Mouse (Mus musculus) midbrain, embryonic 12.5 days (tissue): ENCODE measurements around the gene Gm42791. TPM values are rescaled to one million over a fixed set of nuclear protein-coding genes. Genes with fewer than 3 reads are reported as not detected.
A peak's percentile ranks its signal among the peaks of the same experiment; 100 is the strongest.

Experiments used
- ATAC-seq: fragments of 200-750 bp; cut with Nextera tagmentation; 2 replicates; pipeline ENCODE4 v1.8.0; 2017; ENCODE audit warnings: low read depth, moderate TSS enrichment, moderate library complexity; ENCODE audit not compliant: low FRiP score
- H3K27ac ChIP-seq: fragments of 300-500 bp; sonication (generic); replicated peaks from 2 replicates; pipeline ENCODE4 v1.5.1; 2016; ENCODE audit warnings: mild to moderate bottlenecking
- H3K27me3 ChIP-seq: fragments of 300-500 bp; sonication (generic); 2 replicates; pipeline ENCODE4 v1.6.1; 2016; ENCODE audit warnings: mild to moderate bottlenecking
- H3K36me3 ChIP-seq: fragments of 300-500 bp; sonication (generic); 2 replicates; pipeline ENCODE4 v1.6.1; 2016
- H3K4me1 ChIP-seq: fragments of 300-500 bp; sonication (generic); 2 replicates; pipeline ENCODE4 v1.6.1; 2016
- H3K4me2 ChIP-seq: fragments of 300-500 bp; sonication (generic); replicated peaks from 2 replicates; pipeline ENCODE4 v1.6.1; 2016; ENCODE audit warnings: mild to moderate bottlenecking, moderate library complexity
- H3K4me3 ChIP-seq: fragments of 300-500 bp; sonication (generic); 2 replicates; pipeline ENCODE4 v1.5.1; 2016; ENCODE audit warnings: mild to moderate bottlenecking
- H3K9ac ChIP-seq: fragments of 300-500 bp; sonication (generic); replicated peaks from 2 replicates; pipeline ENCODE4 v1.6.1; 2016; ENCODE audit warnings: mild to moderate bottlenecking, moderate library complexity
- H3K9me3 ChIP-seq: fragments of 300-500 bp; sonication (generic); 2 replicates; pipeline ENCODE4 v1.6.1; 2016; ENCODE audit warnings: mild to moderate bottlenecking
- WGBS: fragments of 180-500 bp; shearing (Covaris S2); methylation state at CpG from one replicate; pipeline ENCODE4 v1.1.7; 2016; 5-methylcytosine and 5-hydroxymethylcytosine counted together
- polyA plus RNA-seq: library from polyadenylated mRNA; unstranded; fragments of >200 nt; fragmentation: Nextera tagmentation; extraction: Ambion mirVana; gene quantifications from 2 replicates; pipeline ENCODE4 v1.2.1, GENCODE M21; 2016

The Gm42791 gene
- polyA plus RNA-seq, 1 experiment from 2014 or later, result 2.0 TPM

- H3K9ac ChIP-seq, result 0 out of 2 replicates have a peak overlapping the region, but pooled peaks have one; percentile 20
- H3K27ac ChIP-seq, result no peak overlapping the region
- H3K4me2 ChIP-seq, result peak overlapping the region; percentile 46
- ATAC-seq, result peak; percentile 86
- H3K4me1 ChIP-seq, result peaks cover 21% of the 10 kb centered on the region; the same call in 1 of the 2 replicates
- peaks cover 11% of the 10 kb centered on the region for H3K27me3 ChIP-seq
- no peaks in the 10 kb centered on the region for H3K9me3 ChIP-seq
- peak overlapping the region; percentile 26 for H3K4me3 ChIP-seq
- no peaks in the 10 kb centered on the region for H3K36me3 ChIP-seq
- 16% methylated on average over 26 of the region's 26 CpGs for WGBS
Observed at GRCm38 (mm10) chr5:149006362-149007294, 11.7 kb upstream of the Gm42791 start.

- Histone ChIP-seq H3K9me3 (no peaks in the 10 kb centered on the region), H3K9ac (no peak overlapping the region), H3K4me2 (no peak overlapping the region), H3K27ac (no peak overlapping the region), H3K36me3 (no peaks in the 10 kb centered on the region), H3K27me3 (peaks cover 11% of the 10 kb centered on the region), H3K4me3 (no peak overlapping the region), H3K4me1 (peaks cover 21% of the 10 kb centered on the region; the same call in 1 of the 2 replicates)
- 76% methylated on average over 9 of the region's 9 CpGs for WGBS
- ATAC-seq, result no peak
Observed at GRCm38 (mm10) chr5:149005701-149006361, 10.9 kb upstream of the Gm42791 start.

- Histone ChIP-seq H3K36me3 (no peaks in the 10 kb centered on the region), H3K27me3 (peaks cover 11% of the 10 kb centered on the region), H3K27ac (no peak overlapping the region), H3K4me3 (no peak overlapping the region), H3K9ac (no peak overlapping the region), H3K9me3 (no peaks in the 10 kb centered on the region), H3K4me1 (peaks cover 21% of the 10 kb centered on the region; the same call in 1 of the 2 replicates), H3K4me2 (no peak overlapping the region)
- 49% methylated on average over 9 of the region's 9 CpGs for WGBS
- ATAC-seq, result no peak
Observed at GRCm38 (mm10) chr5:149005083-149005482, 10.1 kb upstream of the Gm42791 start.

- H3K9me3 ChIP-seq, result no peaks in the 10 kb centered on the region
- H3K9ac ChIP-seq, result no peak overlapping the region
- WGBS, result 41% methylated on average over 2 of the region's 2 CpGs
- H3K27me3 ChIP-seq, result peaks cover 11% of the 10 kb centered on the region; the same call in 1 of the 2 replicates
- ATAC-seq, result no peak
- no peak overlapping the region for H3K4me2 ChIP-seq
- H3K4me3 ChIP-seq, result no peak overlapping the region
- no peak overlapping the region for H3K27ac ChIP-seq
- H3K4me1 ChIP-seq, result peaks cover 21% of the 10 kb centered on the region; the same call in 1 of the 2 replicates
- H3K36me3 ChIP-seq, result no peaks in the 10 kb centered on the region
Observed at GRCm38 (mm10) chr5:149003137-149003536, 8.2 kb upstream of the Gm42791 start.

GRCm38 (mm10) chr5:149002803-149003115 is 7.8 kb upstream of the Gm42791 start:
- no peak overlapping the region for H3K4me2 ChIP-seq
- H3K9ac ChIP-seq, result no peak overlapping the region
- WGBS, result 79% methylated on average over 6 of the region's 6 CpGs
- H3K4me1 ChIP-seq, result peaks cover 21% of the 10 kb centered on the region; the same call in 1 of the 2 replicates
- no peaks in the 10 kb centered on the region for H3K36me3 ChIP-seq
- peaks cover 11% of the 10 kb centered on the region; the same call in 1 of the 2 replicates for H3K27me3 ChIP-seq
- ATAC-seq, result no peak
- H3K27ac ChIP-seq, result no peak overlapping the region; the same call in 1 of the 2 replicates
- no peak overlapping the region for H3K4me3 ChIP-seq
- H3K9me3 ChIP-seq, result no peaks in the 10 kb centered on the region

GRCm38 (mm10) chr5:149002034-149002802 is 7.3 kb upstream of the Gm42791 start:
- Histone ChIP-seq H3K36me3 (no peaks in the 10 kb centered on the region), H3K9me3 (no peaks in the 10 kb centered on the region), H3K9ac (no peak overlapping the region), H3K27ac (no peak overlapping the region; the same call in 1 of the 2 replicates), H3K4me1 (peaks cover 21% of the 10 kb centered on the region; the same call in 1 of the 2 replicates), H3K4me2 (no peak overlapping the region), H3K4me3 (no peak overlapping the region), H3K27me3 (peaks cover 11% of the 10 kb centered on the region; the same call in 1 of the 2 replicates)
- WGBS, result 71% methylated on average over 20 of the region's 20 CpGs
- no peak for ATAC-seq

GRCm38 (mm10) chr5:148999802-149000201 is 4.9 kb upstream of the Gm42791 start:
- Histone ChIP-seq H3K36me3 (no peaks in the 10 kb centered on the region), H3K9ac (no peak overlapping the region), H3K27ac (no peak overlapping the region), H3K9me3 (no peaks in the 10 kb centered on the region), H3K4me3 (no peak overlapping the region), H3K4me2 (no peak overlapping the region), H3K4me1 (peaks cover 22% of the 10 kb centered on the region), H3K27me3 (no peaks in the 10 kb centered on the region)
- WGBS, result 95% methylated on average over 7 of the region's 7 CpGs
- no peak for ATAC-seq

GRCm38 (mm10) chr5:148998512-148998911 is 3.6 kb upstream of the Gm42791 start:
- Histone ChIP-seq H3K36me3 (no peaks in the 10 kb centered on the region), H3K9ac (no peak overlapping the region), H3K27me3 (no peaks in the 10 kb centered on the region), H3K4me2 (no peak overlapping the region), H3K27ac (no peak overlapping the region), H3K4me1 (peaks cover 31% of the 10 kb centered on the region), H3K9me3 (no peaks in the 10 kb centered on the region), H3K4me3 (no peak overlapping the region)
- no peak for ATAC-seq
- WGBS, result 92% methylated on average over 14 of the region's 14 CpGs

- Histone ChIP-seq H3K4me1 (peaks cover 24% of the 10 kb centered on the region), H3K27me3 (no peaks in the 10 kb centered on the region), H3K9ac (no peak overlapping the region), H3K4me3 (no peak overlapping the region), H3K27ac (no peak overlapping the region), H3K4me2 (no peak overlapping the region), H3K9me3 (no peaks in the 10 kb centered on the region), H3K36me3 (no peaks in the 10 kb centered on the region)
- ATAC-seq, result no peak
- WGBS, result 53% methylated on average over 4 of the region's 4 CpGs
Observed at GRCm38 (mm10) chr5:148996709-148997037, 1.7 kb upstream of the Gm42791 start.

GRCm38 (mm10) chr5:148995962-148996708 is 1.2 kb upstream of the Gm42791 start:
- Histone ChIP-seq H3K4me2 (no peak overlapping the region), H3K4me3 (no peak overlapping the region), H3K27ac (no peak overlapping the region), H3K27me3 (no peaks in the 10 kb centered on the region), H3K9me3 (no peaks in the 10 kb centered on the region), H3K9ac (no peak overlapping the region), H3K36me3 (no peaks in the 10 kb centered on the region), H3K4me1 (peaks cover 24% of the 10 kb centered on the region)
- WGBS, result 63% methylated on average over 9 of the region's 9 CpGs
- peak; percentile 28; the same call in 1 of the 2 replicates for ATAC-seq

- Histone ChIP-seq H3K36me3 (no peaks in the 10 kb centered on the region), H3K4me2 (peak overlapping the region; percentile 80), H3K4me1 (peaks cover 24% of the 10 kb centered on the region), H3K4me3 (peak overlapping the region; percentile 54), H3K27me3 (no peaks in the 10 kb centered on the region), H3K9ac (peak overlapping the region; percentile 68), H3K27ac (peak overlapping the region; percentile 92), H3K9me3 (no peaks in the 10 kb centered on the region)
- ATAC-seq, result peak; percentile 19; the same call in 1 of the 2 replicates
- 63% methylated on average over 7 of the region's 7 CpGs for whole genome bisulfite sequencing
Observed at GRCm38 (mm10) chr5:148994311-148994705, 639 bp downstream of the Gm42791 start.
